Mouse (Mus musculus): ENCODE results near the gene Gm17018.

The Gm17018 gene

GRCm38 (mm10) chr19:45560153-45560890 lies at the start of gene Gm17018, which contains the start of gene Poll:
Gm17018 (plus strand) TSS chr19:45560615.
Poll (minus strand) TSS chr19:45560531.
- DNase-seq = peak; percentile 91

- DNase-seq = no peak
These were observed 49.7 kb upstream of the Gm17018 start for GRCm38 (mm10) chr19:45510680-45511079.

- no peak for DNase-seq
These were observed 49.0 kb upstream of the Gm17018 start for GRCm38 (mm10) chr19:45511406-45511805.

- DNase-seq = no peak
These were observed 45.1 kb upstream of the Gm17018 start for GRCm38 (mm10) chr19:45515341-45515740.

GRCm38 (mm10) chr19:45516264-45516663 lies 44.2 kb upstream of the Gm17018 start:
- DNase-seq = no peak

- DNase-seq = no peak
These were observed 33.0 kb upstream of the Gm17018 start for GRCm38 (mm10) chr19:45527382-45527781.

- DNase-seq = no peak
These were observed 32.4 kb upstream of the Gm17018 start for GRCm38 (mm10) chr19:45527931-45528534.

- no peak for DNase-seq
These were observed 31.1 kb upstream of the Gm17018 start for GRCm38 (mm10) chr19:45529294-45529693.

GRCm38 (mm10) chr19:45530200-45530995 lies 30.0 kb upstream of the Gm17018 start:
- DNase-seq = no peak

- DNase-seq = no peak
These were observed 28.9 kb upstream of the Gm17018 start for GRCm38 (mm10) chr19:45531554-45531953.

GRCm38 (mm10) chr19:45533617-45534016 lies 26.8 kb upstream of the Gm17018 start:
- no peak for DNase-seq

- DNase-seq = no peak
These were observed 25.1 kb upstream of the Gm17018 start for GRCm38 (mm10) chr19:45535214-45535735.

- DNase-seq = no peak
These were observed 24.5 kb upstream of the Gm17018 start for GRCm38 (mm10) chr19:45535929-45536328.

- DNase-seq = peak; percentile 78
These were observed 22.9 kb upstream of the Gm17018 start for GRCm38 (mm10) chr19:45537505-45537904.

- no peak for DNase-seq
These were observed 19.6 kb upstream of the Gm17018 start for GRCm38 (mm10) chr19:45540657-45541408.

- DNase-seq = peak; percentile 57
These were observed 18.9 kb upstream of the Gm17018 start for GRCm38 (mm10) chr19:45541409-45542041.

GRCm38 (mm10) chr19:45542061-45542460 lies 18.4 kb upstream of the Gm17018 start:
- no peak for DNase-seq

GRCm38 (mm10) chr19:45544152-45544924 lies 16.1 kb upstream of the Gm17018 start:
- peak; percentile 54 for DNase-seq

GRCm38 (mm10) chr19:45544925-45545321 lies 15.5 kb upstream of the Gm17018 start:
- peak; percentile 91 for DNase-seq

- DNase-seq = peak; percentile 43
These were observed 12.2 kb upstream of the Gm17018 start for GRCm38 (mm10) chr19:45548196-45548595.

All from kidney, postnatal 10 days (tissue).